Mouse (Mus musculus): Measurements from ENCODE around the gene Cyp4f13. TPM values are rescaled to one million over a fixed set of nuclear protein-coding genes. Genes with fewer than 3 reads are reported as not detected.

Cyp4f13 gene
- total and polyA plus RNA-seq, 2 experiments, result 62.2 to 109 TPM

GRCm38 (mm10) chr17:32944402-32945035, 2.7 kb downstream of the Cyp4f13 start:
- Histone ChIP-seq H3K4me1 (ENCODE audit: control insufficient read depth, insufficient read depth, low read length) (peaks cover 24% of the 10 kb centered on the region), H3K27me3 (ENCODE audit: control insufficient read depth, insufficient read depth, low read length) (no peaks in the 10 kb centered on the region), H3K36me3 (ENCODE audit: control insufficient read depth, insufficient read depth, low read length) (peaks cover 13% of the 10 kb centered on the region), H3K79me2 (ENCODE audit: control insufficient read depth, insufficient read depth, low read length) (peaks cover 15% of the 10 kb centered on the region), H3K9ac (ENCODE audit: low read depth, low read length) (no peak overlapping the region), H3K4me3 (ENCODE audit: insufficient read depth, low read depth, low read length) (no peak overlapping the region), H3K27ac (replicated peaks; ENCODE audit: insufficient read depth, low read depth, low read length) (no peak overlapping the region)
- no peak for TF ChIP-seq POLR2A (IDR thresholded peaks at IDR 0.05; ENCODE audit: extremely low read depth, insufficient read depth, low read length)
- TF ChIP-seq CTCF (IDR thresholded peaks at IDR 0.05; ENCODE audit: low read depth, low read length), result peak; percentile 16; the same call in 1 of the 2 replicates
- WGBS, result 57% methylated on average over 3 of the region's 3 CpGs
- peak; percentile 36 for DNase-seq (ENCODE audit: extremely low read depth, low read depth, low spot score)

GRCm38 (mm10) chr17:32943661-32944060, 3.5 kb downstream of the Cyp4f13 start:
- Histone ChIP-seq H3K4me1 (ENCODE audit: control insufficient read depth, insufficient read depth, low read length) (peaks cover 24% of the 10 kb centered on the region), H3K4me3 (ENCODE audit: insufficient read depth, low read depth, low read length) (no peak overlapping the region), H3K27ac (replicated peaks; ENCODE audit: insufficient read depth, low read depth, low read length) (peak overlapping the region; percentile 35), H3K27me3 (ENCODE audit: control insufficient read depth, insufficient read depth, low read length) (no peaks in the 10 kb centered on the region), H3K79me2 (ENCODE audit: control insufficient read depth, insufficient read depth, low read length) (peaks cover 15% of the 10 kb centered on the region), H3K36me3 (ENCODE audit: control insufficient read depth, insufficient read depth, low read length) (peaks cover 15% of the 10 kb centered on the region), H3K9ac (ENCODE audit: low read depth, low read length) (no peak overlapping the region)
- peak; percentile 62 for DNase-seq (ENCODE audit: extremely low read depth, low read depth, low spot score)
- no peak for TF ChIP-seq POLR2A (IDR thresholded peaks at IDR 0.05; ENCODE audit: extremely low read depth, insufficient read depth, low read length)
- no peak for TF ChIP-seq CTCF (IDR thresholded peaks at IDR 0.05; ENCODE audit: low read depth, low read length)
- WGBS, result 40% methylated on average over 3 of the region's 3 CpGs

- Histone ChIP-seq H3K27me3 (ENCODE audit: control insufficient read depth, insufficient read depth, low read length) (no peaks in the 10 kb centered on the region), H3K4me1 (ENCODE audit: control insufficient read depth, insufficient read depth, low read length) (peaks cover 18% of the 10 kb centered on the region), H3K9ac (ENCODE audit: low read depth, low read length) (no peak overlapping the region), H3K36me3 (ENCODE audit: control insufficient read depth, insufficient read depth, low read length) (peaks cover 23% of the 10 kb centered on the region), H3K27ac (replicated peaks; ENCODE audit: insufficient read depth, low read depth, low read length) (no peak overlapping the region), H3K4me3 (ENCODE audit: insufficient read depth, low read depth, low read length) (no peak overlapping the region), H3K79me2 (ENCODE audit: control insufficient read depth, insufficient read depth, low read length) (no peaks in the 10 kb centered on the region)
- TF ChIP-seq CTCF (IDR thresholded peaks at IDR 0.05; ENCODE audit: low read depth, low read length), result no peak
- no peak for TF ChIP-seq POLR2A (IDR thresholded peaks at IDR 0.05; ENCODE audit: extremely low read depth, insufficient read depth, low read length)
- no peak for DNase-seq (ENCODE audit: extremely low read depth, low read depth, low spot score)
- 94% methylated on average over 4 of the region's 4 CpGs for WGBS
Measured at GRCm38 (mm10) chr17:32939831-32940230, 7.4 kb downstream of the Cyp4f13 start.

- WGBS, result 92% methylated on average over 5 of the region's 5 CpGs
- Histone ChIP-seq H3K79me2 (ENCODE audit: control insufficient read depth, insufficient read depth, low read length) (no peaks in the 10 kb centered on the region), H3K4me3 (ENCODE audit: insufficient read depth, low read depth, low read length) (no peak overlapping the region), H3K36me3 (ENCODE audit: control insufficient read depth, insufficient read depth, low read length) (peaks cover 14% of the 10 kb centered on the region), H3K27ac (replicated peaks; ENCODE audit: insufficient read depth, low read depth, low read length) (no peak overlapping the region), H3K27me3 (ENCODE audit: control insufficient read depth, insufficient read depth, low read length) (no peaks in the 10 kb centered on the region), H3K4me1 (ENCODE audit: control insufficient read depth, insufficient read depth, low read length) (peaks cover 8% of the 10 kb centered on the region), H3K9ac (ENCODE audit: low read depth, low read length) (no peak overlapping the region)
- no peak for TF ChIP-seq POLR2A (IDR thresholded peaks at IDR 0.05; ENCODE audit: extremely low read depth, insufficient read depth, low read length)
- no peak for TF ChIP-seq CTCF (IDR thresholded peaks at IDR 0.05; ENCODE audit: low read depth, low read length)
- DNase-seq (ENCODE audit: extremely low read depth, low read depth, low spot score), result no peak
Measured at GRCm38 (mm10) chr17:32927803-32928202, 19.4 kb downstream of the Cyp4f13 start.

GRCm38 (mm10) chr17:32924658-32925312, 22.4 kb downstream of the Cyp4f13 start:
- TF ChIP-seq POLR2A (IDR thresholded peaks at IDR 0.05; ENCODE audit: extremely low read depth, insufficient read depth, low read length) (peak; percentile 70; the same call in 1 of the 2 replicates), CTCF (IDR thresholded peaks at IDR 0.05; ENCODE audit: low read depth, low read length) (peak; percentile 7; the same call in 1 of the 2 replicates)
- H3K36me3 ChIP-seq (ENCODE audit: control insufficient read depth, insufficient read depth, low read length), result peaks cover 14% of the 10 kb centered on the region
- H3K27ac ChIP-seq (replicated peaks; ENCODE audit: insufficient read depth, low read depth, low read length), result peak overlapping the region; percentile 99
- H3K27me3 ChIP-seq (ENCODE audit: control insufficient read depth, insufficient read depth, low read length), result no peaks in the 10 kb centered on the region
- H3K79me2 ChIP-seq (ENCODE audit: control insufficient read depth, insufficient read depth, low read length), result no peaks in the 10 kb centered on the region
- WGBS, result 5% methylated on average over 32 of the region's 32 CpGs
- peaks cover 9% of the 10 kb centered on the region for H3K4me1 ChIP-seq (ENCODE audit: control insufficient read depth, insufficient read depth, low read length)
- DNase-seq (ENCODE audit: extremely low read depth, low read depth, low spot score), result peak; percentile 88
- H3K9ac ChIP-seq (ENCODE audit: low read depth, low read length), result peak overlapping the region; percentile 93
- H3K4me3 ChIP-seq (ENCODE audit: insufficient read depth, low read depth, low read length), result peak overlapping the region; percentile 79

GRCm38 (mm10) chr17:32923681-32924080, 23.5 kb downstream of the Cyp4f13 start:
- Histone ChIP-seq H3K36me3 (ENCODE audit: control insufficient read depth, insufficient read depth, low read length) (peaks cover 9% of the 10 kb centered on the region), H3K4me3 (ENCODE audit: insufficient read depth, low read depth, low read length) (no peak overlapping the region), H3K27ac (replicated peaks; ENCODE audit: insufficient read depth, low read depth, low read length) (peak overlapping the region; percentile 28; the same call in 1 of the 2 replicates), H3K27me3 (ENCODE audit: control insufficient read depth, insufficient read depth, low read length) (no peaks in the 10 kb centered on the region), H3K4me1 (ENCODE audit: control insufficient read depth, insufficient read depth, low read length) (peaks cover 18% of the 10 kb centered on the region), H3K9ac (ENCODE audit: low read depth, low read length) (no peak overlapping the region), H3K79me2 (ENCODE audit: control insufficient read depth, insufficient read depth, low read length) (no peaks in the 10 kb centered on the region)
- TF ChIP-seq POLR2A (IDR thresholded peaks at IDR 0.05; ENCODE audit: extremely low read depth, insufficient read depth, low read length) (no peak), CTCF (IDR thresholded peaks at IDR 0.05; ENCODE audit: low read depth, low read length) (no peak)
- WGBS, result 97% methylated on average over 1 of the region's 1 CpGs
- DNase-seq (ENCODE audit: extremely low read depth, low read depth, low spot score), result no peak

Measured in liver, adult 2 months (tissue).